Mouse (Mus musculus): ENCODE data around the gene Sfi1.
"Not testable (repeated sequence)": the region's sequence is repeated elsewhere in the genome, so short reads cannot be mapped to it uniquely, and the experiment has no call there.

Sfi1 gene

GRCm38 (mm10) chr11:3145359-3146165 lies 47.7 kb downstream of the Sfi1 start:
- DNase-seq (ENCODE audit: inconsistent ontology term) = not testable (repeated sequence)

DNA sequence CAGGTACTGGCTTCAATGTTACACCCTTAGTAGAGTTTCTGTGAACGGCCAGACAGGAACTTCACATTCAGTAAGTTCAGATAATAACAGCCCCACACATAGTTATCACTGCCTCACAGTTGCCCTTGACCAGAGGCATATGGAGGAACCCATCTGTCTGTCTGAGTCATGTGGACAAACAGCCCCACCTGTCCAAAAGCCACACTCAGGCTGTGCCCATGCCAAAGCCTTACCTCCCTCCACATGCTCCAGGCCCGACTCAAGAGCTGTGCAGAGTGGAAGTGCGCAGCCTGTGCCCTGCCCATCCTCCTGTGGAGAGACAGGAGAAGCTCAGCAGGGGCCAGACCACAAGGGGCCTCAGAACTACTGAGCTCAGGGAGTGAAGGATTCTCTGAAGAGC lies 49.3 kb downstream of the Sfi1 start:
- not testable (repeated sequence) for DNase-seq (ENCODE audit: inconsistent ontology term)

- DNase-seq (ENCODE audit: inconsistent ontology term) = not testable (repeated sequence)
Measured at GRCm38 (mm10) chr11:3142413-3142812, 50.9 kb downstream of the Sfi1 start.

DNA sequence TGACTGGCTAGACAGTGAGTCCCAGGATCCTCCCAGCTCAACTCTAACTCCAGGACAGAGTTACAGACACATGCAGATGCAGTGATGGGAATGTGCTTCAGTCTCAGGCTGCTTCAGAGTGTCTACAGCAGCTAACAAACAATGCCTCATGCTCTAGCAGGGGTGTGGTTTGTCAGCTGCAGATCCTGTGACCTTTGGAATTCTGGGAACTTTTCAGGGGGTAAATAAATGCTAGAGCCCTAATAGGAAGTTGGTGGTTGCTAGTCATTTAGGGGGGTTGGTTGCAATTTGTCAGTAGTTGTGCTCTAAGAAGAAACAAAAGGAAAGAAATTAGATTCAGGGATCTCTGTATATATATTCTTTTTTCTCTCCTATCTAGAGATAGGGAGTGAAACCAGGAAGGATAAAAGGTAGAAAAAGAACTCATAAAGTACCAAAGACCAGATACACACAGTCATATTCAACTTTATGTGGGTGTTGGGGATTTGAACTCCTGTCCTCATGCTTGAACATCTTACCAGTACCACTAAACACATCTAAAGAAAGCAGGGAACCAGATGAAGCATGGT lies 52.2 kb downstream of the Sfi1 start:
- DNase-seq (ENCODE audit: inconsistent ontology term) = not testable (repeated sequence)

DNA sequence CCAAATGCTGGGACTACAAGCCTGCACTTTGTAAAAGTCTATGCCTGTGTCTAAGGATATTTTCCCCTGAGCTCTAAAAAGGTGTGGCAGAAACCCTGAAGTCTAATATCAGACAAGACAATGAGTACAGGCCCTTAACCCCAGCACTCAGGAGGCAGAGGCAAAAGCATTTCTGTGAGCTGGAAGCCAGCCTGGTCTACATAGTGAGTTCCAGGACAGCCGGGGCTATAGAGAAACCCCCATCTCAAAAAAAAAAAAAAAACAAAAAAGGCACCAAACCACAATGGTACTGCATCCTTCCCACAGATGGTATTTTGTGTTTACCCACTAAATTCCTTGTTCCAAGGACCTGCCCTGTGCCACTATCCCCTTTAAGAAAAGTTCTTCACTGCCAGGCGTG lies 54.9 kb downstream of the Sfi1 start:
- DNase-seq (ENCODE audit: inconsistent ontology term) = not testable (repeated sequence)

DNA sequence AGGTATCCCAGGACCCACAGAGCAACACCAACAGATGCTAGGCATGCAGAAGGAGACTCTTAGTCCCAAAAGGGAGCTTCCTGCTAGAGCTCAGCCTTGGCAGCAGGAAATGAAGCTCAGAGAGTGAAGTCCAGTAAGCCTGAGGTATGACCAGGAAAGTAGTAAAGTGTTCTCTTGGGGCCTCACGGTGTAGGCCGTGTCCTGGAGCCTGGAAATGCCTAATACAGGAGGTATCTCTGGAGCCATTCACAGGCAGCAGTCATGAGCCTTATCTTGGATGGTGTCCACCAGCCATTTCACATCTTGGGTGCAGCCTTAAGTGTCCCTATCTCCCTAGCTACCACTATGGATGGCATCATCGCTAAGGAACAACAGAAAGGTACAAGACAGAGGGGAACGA lies 56.0 kb downstream of the Sfi1 start:
- not testable (repeated sequence) for DNase-seq (ENCODE audit: inconsistent ontology term)

- not testable (repeated sequence) for DNase-seq (ENCODE audit: inconsistent ontology term)
Measured at GRCm38 (mm10) chr11:3135956-3136355, 57.3 kb downstream of the Sfi1 start.

- DNase-seq (ENCODE audit: inconsistent ontology term) = not testable (repeated sequence)
Measured at GRCm38 (mm10) chr11:3135391-3135790, 57.9 kb downstream of the Sfi1 start.

DNA sequence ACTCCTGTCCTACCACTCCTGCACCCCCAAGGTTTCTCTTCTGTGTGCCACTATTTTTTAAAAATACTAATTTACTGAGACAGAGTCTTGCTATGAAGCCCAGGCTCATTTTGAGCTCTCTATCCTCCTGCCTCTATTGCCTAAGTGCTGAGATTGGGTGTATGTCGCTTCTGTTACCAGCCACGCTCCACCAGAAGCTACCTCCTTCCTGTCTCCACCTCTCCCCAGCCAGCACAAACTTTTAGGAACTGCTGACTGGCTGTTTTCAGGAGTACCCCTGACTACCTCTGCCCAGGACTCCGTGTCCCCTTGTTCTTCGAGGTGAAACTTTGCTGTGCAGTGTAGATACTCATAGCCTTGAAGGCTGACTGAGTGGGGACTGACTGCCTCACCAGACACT lies 59.9 kb downstream of the Sfi1 start:
- DNase-seq (ENCODE audit: inconsistent ontology term) = not testable (repeated sequence)

- not testable (repeated sequence) for DNase-seq (ENCODE audit: inconsistent ontology term)
Measured at GRCm38 (mm10) chr11:3132957-3133356, 60.3 kb downstream of the Sfi1 start.

- DNase-seq (ENCODE audit: inconsistent ontology term) = not testable (repeated sequence)
Measured at GRCm38 (mm10) chr11:3132001-3132400, 61.3 kb downstream of the Sfi1 start.

DNA sequence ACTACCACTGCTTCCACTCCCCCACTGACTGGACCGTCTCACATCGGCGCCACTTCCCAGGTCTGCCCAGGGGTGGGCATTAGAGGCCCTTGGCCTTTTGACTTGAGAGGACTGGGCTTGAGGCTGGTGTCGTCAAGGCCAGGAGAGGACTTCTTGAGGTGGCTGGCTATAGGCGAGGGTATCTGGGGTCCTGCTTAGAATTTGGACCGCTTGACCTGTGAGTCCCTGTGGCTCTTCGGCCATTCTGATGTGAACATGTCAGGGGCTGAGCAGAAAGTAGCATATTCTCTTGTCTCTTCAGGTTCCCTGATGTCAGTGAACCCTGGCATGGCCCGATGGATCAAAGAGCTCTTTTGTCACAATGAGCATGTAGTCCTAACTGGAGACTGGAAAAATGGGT lies 63.4 kb downstream of the Sfi1 start:
- DNase-seq (ENCODE audit: inconsistent ontology term) = not testable (repeated sequence)

DNA sequence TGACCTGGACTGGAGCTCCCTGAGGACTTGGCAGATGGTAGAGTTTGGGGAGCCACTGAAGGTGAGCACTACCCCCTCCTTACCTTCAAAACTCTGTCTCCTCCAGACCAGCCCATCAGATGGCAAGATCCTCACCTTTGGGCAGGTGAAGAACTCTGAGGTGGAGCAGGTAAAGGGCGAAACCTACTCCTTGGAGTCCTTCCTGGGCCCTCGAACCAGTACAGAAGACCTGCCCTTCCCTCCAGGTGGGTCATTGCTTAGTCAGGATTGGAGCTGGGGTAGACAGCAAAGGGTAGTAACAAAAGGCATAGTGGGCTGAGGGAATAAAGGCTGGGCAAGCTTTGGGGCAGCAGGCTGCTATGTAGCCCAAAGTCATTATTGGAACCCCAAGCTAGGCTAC lies 64.0 kb downstream of the Sfi1 start:
- not testable (repeated sequence) for DNase-seq (ENCODE audit: inconsistent ontology term)

- peak; percentile 30 for DNase-seq (ENCODE audit: inconsistent ontology term)
Measured at GRCm38 (mm10) chr11:3127303-3127795, 65.9 kb downstream of the Sfi1 start.

GRCm38 (mm10) chr11:3126478-3127302 lies 66.6 kb downstream of the Sfi1 start:
- not testable (repeated sequence) for DNase-seq (ENCODE audit: inconsistent ontology term)

DNA sequence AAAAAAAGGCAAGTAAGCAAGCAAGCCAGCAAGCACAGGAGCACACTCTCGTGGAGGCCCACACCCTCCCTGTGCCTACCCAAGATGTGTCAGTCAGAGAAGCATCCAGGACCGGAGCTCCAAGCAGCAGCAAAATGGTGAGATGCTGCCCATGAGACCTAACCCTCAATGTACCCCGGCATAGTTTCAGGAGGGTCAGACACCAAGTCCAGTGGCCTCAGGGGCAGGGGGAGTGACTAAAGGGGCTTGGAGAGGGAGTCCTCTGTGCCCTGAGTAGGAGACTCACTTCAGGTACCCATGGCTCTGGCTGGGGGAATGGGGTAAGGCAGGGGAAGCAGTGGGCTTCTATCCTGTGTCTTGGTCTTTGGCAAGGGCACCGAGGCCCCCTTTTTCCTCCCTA lies 67.3 kb downstream of the Sfi1 start:
- DNase-seq (ENCODE audit: inconsistent ontology term) = not testable (repeated sequence)

DNA sequence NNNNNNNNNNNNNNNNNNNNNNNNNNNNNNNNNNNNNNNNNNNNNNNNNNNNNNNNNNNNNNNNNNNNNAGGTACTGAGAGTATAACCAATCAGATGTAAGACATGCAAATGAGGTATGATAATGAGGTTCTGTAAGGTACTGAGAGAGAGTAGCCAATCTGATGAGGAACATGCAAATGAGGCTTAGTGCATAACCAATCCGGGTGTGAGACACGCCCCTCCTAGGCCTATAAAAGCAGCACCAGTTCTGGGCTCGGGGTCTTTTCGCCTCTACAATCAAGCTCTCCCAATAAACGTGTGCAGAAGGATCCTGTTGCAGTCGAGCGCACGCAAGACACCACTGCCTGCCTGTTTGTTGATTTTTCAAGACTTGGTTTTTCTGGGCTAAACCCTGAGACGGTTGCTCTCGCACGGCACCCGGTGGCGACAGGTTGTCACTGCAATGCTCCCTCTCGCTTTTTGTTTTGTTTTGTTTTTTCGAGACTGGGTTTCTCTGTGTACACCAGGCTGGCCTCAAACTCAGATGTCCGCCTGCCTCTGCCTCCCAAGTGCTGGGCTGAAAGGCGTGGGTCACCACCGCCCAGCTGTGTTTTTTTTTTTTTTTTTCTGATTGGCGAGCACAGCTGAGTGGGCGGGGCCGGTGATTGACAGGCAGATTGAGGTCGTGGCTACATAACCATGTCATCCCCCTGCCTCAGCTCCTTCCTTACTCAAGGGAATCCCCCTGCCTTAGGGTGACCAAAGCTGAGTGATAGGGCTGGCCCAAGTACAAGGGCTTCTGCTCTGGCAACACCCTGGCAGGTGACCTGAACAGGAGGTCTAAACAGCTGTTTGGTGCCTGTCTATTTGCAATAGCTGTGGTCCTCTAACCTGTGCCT lies 68.1 kb downstream of the Sfi1 start:
- DNase-seq (ENCODE audit: inconsistent ontology term) = not testable (repeated sequence)

GRCm38 (mm10) chr11:3114403-3114802 lies 78.9 kb downstream of the Sfi1 start:
- DNase-seq (ENCODE audit: inconsistent ontology term) = no peak

DNA sequence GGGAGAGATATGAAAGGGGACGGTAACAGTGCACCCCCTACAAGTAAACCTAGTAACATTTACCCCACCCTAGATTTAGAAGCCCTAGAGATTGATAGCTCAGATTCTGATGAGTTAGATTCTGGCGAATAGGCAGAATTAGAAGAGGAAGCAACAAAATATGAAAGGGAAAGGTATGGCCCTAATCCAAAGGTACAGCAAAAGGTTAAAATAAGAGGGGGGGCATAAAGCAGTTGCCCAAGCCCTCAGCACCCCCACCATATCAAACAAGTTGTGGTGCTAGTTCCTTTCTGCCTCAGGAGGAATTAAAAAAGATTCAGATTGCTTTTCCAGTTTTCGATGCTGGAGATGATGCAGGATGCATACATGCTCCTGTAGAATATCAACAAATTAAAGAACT lies 87.1 kb downstream of the Sfi1 start:
- DNase-seq (ENCODE audit: inconsistent ontology term) = no peak

GRCm38 (mm10) chr11:3105261-3105731 lies 88.0 kb downstream of the Sfi1 start:
- no peak for DNase-seq (ENCODE audit: inconsistent ontology term)

All from Muller cell, postnatal 12 days (primary cell).